Mouse (Mus musculus): ENCODE results near the gene Capn10.

DNA sequence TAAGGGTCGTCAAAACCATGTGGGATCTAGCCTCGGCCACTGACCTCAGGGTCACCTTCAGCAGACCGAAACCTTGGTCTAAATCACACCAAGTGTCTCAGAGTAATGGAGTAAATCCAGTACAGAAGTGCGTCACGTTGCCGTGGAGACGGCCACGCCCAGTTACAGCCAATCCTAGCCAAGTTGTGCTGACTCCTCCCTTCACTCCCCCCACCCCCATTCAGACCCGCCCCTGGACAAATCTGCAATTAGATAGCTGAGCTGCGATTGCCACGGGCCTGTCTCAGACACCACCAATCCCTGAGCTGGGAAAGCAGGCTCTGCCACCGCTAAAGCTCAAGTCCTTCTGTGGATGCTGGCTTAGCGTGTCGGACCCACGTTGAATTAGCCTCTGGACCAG, 31.4 kb upstream of the Capn10 start, which contains the start of gene Ankmy1:
- TF ChIP-seq POLR2A (IDR thresholded peaks at IDR 0.05; ENCODE audit: control insufficient read depth in 1 of 2, insufficient read depth in 1 of 2, low read depth in 1 of 2, low read length in 2 of 2, poor library complexity in 1 of 2) (no peak), CTCF (IDR thresholded peaks at IDR 0.05 in 2 of 3, conservative IDR thresholded peaks at IDR 0.05 in 1 of 3; ENCODE audit: control insufficient read depth in 1 of 3, insufficient read depth in 1 of 3, low read depth in 2 of 3, low read length in 3 of 3, poor library complexity in 1 of 3, severe bottlenecking in 1 of 3) (no peak), RAD21 (IDR thresholded peaks at IDR 0.05; ENCODE audit: low read depth, low read length) (no peak), ELF1 (IDR thresholded peaks at IDR 0.05; ENCODE audit: low read depth, low read length) (no peak), RCOR1 (IDR thresholded peaks at IDR 0.05; ENCODE audit: low read depth, low read length) (no peak), HCFC1 (IDR thresholded peaks at IDR 0.05; ENCODE audit: low read depth, low read length) (no peak), ETS1 (IDR thresholded peaks at IDR 0.05; ENCODE audit: low read depth, low read length) (no peak), SMC3 (IDR thresholded peaks at IDR 0.05; ENCODE audit: low read depth, low read length) (no peak), CHD1 (IDR thresholded peaks at IDR 0.05; ENCODE audit: low read depth, low read length) (no peak), KAT2A (conservative IDR thresholded peaks at IDR 0.05; ENCODE audit: low read depth, low read length) (no peak), SIN3A (IDR thresholded peaks at IDR 0.05; ENCODE audit: low read length) (no peak)

All from MEL (cell line).